Mouse (Mus musculus) limb, embryonic 14.5 days (tissue): ENCODE results near the gene Zdhhc1. TPM values are rescaled to one million over a fixed set of nuclear protein-coding genes. Genes with fewer than 3 reads are reported as not detected.

Source experiments
- ATAC-seq: fragments of 200-750 bp; cut with Nextera tagmentation; 2 replicates; pipeline ENCODE4 v1.8.0; 2017; ENCODE audit warnings: low read depth, moderate number of reproducible peaks, moderate TSS enrichment; ENCODE audit not compliant: low FRiP score
- DNase-seq: peaks from one replicate; pipeline ENCODE4 v3.0.0-alpha.2; 2015; ENCODE audit warnings: low spot score
- H3K27ac ChIP-seq: fragments of 300-500 bp; sonication (generic); replicated peaks from 2 replicates; pipeline ENCODE4 v1.5.1; 2014; ENCODE audit warnings: low read depth, mild to moderate bottlenecking, low read length, moderate library complexity, mixed read lengths
- H3K27me3 ChIP-seq: fragments of 300-500 bp; sonication (generic); 2 replicates; pipeline ENCODE4 v1.6.1; 2014; ENCODE audit warnings: low read length, mixed read lengths; ENCODE audit not compliant: control insufficient read depth, insufficient read depth
- H3K36me3 ChIP-seq: fragments of 300-500 bp; sonication (generic); 2 replicates; pipeline ENCODE4 v1.6.1; 2014; ENCODE audit warnings: mild to moderate bottlenecking, low read length, moderate library complexity, mixed read lengths; ENCODE audit not compliant: control insufficient read depth, insufficient read depth
- H3K4me1 ChIP-seq: fragments of 300-500 bp; sonication (generic); 2 replicates; pipeline ENCODE4 v1.6.1; 2014; ENCODE audit warnings: antibody characterized with exemption, low read length, mixed read lengths; ENCODE audit not compliant: control insufficient read depth, insufficient read depth
- H3K4me2 ChIP-seq: fragments of 300-500 bp; sonication (generic); replicated peaks from 2 replicates; pipeline ENCODE4 v1.6.1; 2014; ENCODE audit warnings: low read depth, mild to moderate bottlenecking, low read length, moderate library complexity; ENCODE audit not compliant: severe bottlenecking
- H3K4me3 ChIP-seq: fragments of 300-500 bp; sonication (generic); replicated peaks from 2 replicates; pipeline ENCODE4 v1.5.1; 2014; ENCODE audit warnings: low read length
- H3K9ac ChIP-seq: fragments of 300-500 bp; sonication (generic); 2 replicates; pipeline ENCODE4 v1.6.1; 2014; ENCODE audit warnings: mild to moderate bottlenecking, low read depth, low read length, moderate library complexity; ENCODE audit not compliant: severe bottlenecking
- H3K9me3 ChIP-seq: fragments of 300-500 bp; sonication (generic); 2 replicates; pipeline ENCODE4 v1.6.1; 2016; ENCODE audit warnings: low read length; ENCODE audit not compliant: control insufficient read depth
- POLR2A ChIP-seq: fragments of 200-500 bp; IDR thresholded peaks from 2 replicates; pipeline ENCODE4 v1.8.0; 2012; ENCODE audit warnings: inconsistent platforms, mild to moderate bottlenecking, moderate library complexity, borderline replicate concordance; ENCODE audit not compliant: insufficient read depth, insufficient read length; ENCODE audit errors: extremely low read depth
- WGBS: fragments of 180-500 bp; shearing (Covaris S2); extraction: QIAGEN DNeasy Blood & Tissue Kit; methylation state at CpG from one replicate; pipeline ENCODE4 v1.1.7; 2014; 5-methylcytosine and 5-hydroxymethylcytosine counted together
- polyA plus RNA-seq, 2 experiments: library from polyadenylated mRNA; depleted of rRNA in 1 of 2; stranded (reverse) in 1 of 2; unstranded in 1 of 2; fragments of >200 nt; fragmentation: Nextera tagmentation in 1 of 2; extraction: Ambion mirVana in 1 of 2; gene quantifications; 2 replicates each; pipeline versions ENCODE4 v1.2.1 to v1.2.3; 2012 to 2014

Zdhhc1 gene
- 72.3 and 90.2 TPM in 2 replicates for polyA plus RNA-seq (2012; rRNA removed)
- polyA plus RNA-seq (2014; fragmentation: Nextera tagmentation; extraction: Ambion mirVana): 36.8 and 42.9 TPM in 2 replicates

GRCm38 (mm10) chr8:105496439-105497180, at the start of gene Zdhhc1:
Gene Zdhhc1, minus strand, starts transcription at chr8:105496902.
- peak; percentile 71; the same call in 1 of the 2 replicates for TF ChIP-seq POLR2A
- Histone ChIP-seq H3K27me3 (no peaks in the 10 kb centered on the region), H3K4me2 (peak within 1 kb of the TSS; percentile 73), H3K4me1 (peaks cover 13% of the 10 kb centered on the region), H3K27ac (peak within 1 kb of the TSS; percentile 76), H3K9ac (peak within 1 kb of the TSS; percentile 83), H3K36me3 (no peaks in the 10 kb centered on the region), H3K4me3 (peak within 1 kb of the TSS; percentile 63), H3K9me3 (no peaks in the 10 kb centered on the region)
- DNase-seq: peak; percentile 73
- WGBS: under 1% methylated on average over 58 of the region's 68 CpGs
- ATAC-seq: peak; percentile 82

GRCm38 (mm10) chr8:105545249-105545648, 48.5 kb upstream of the Zdhhc1 start:
- no peak overlapping the region for H3K9ac ChIP-seq

GRCm38 (mm10) chr8:105544544-105545205, 48.0 kb upstream of the Zdhhc1 start:
- Histone ChIP-seq H3K4me1 (peaks cover 17% of the 10 kb centered on the region), H3K27ac (no peak overlapping the region), H3K9ac (no peak overlapping the region), H3K27me3 (no peaks in the 10 kb centered on the region), H3K4me3 (no peak overlapping the region), H3K4me2 (no peak overlapping the region), H3K36me3 (peaks cover 8% of the 10 kb centered on the region; the same call in 1 of the 2 replicates), H3K9me3 (no peaks in the 10 kb centered on the region)
- WGBS: 44% methylated on average over 7 of the region's 7 CpGs
- no peak for DNase-seq
- no peak for TF ChIP-seq POLR2A
- ATAC-seq: no peak

More at GRCm38 (mm10) chr8:105545249-105545648, 48.5 kb upstream of the Zdhhc1 start:
- 71% methylated on average over 3 of the region's 3 CpGs for WGBS
- TF ChIP-seq POLR2A: no peak
- DNase-seq: no peak
- H3K4me2 ChIP-seq: no peak overlapping the region
- peaks cover 8% of the 10 kb centered on the region; the same call in 1 of the 2 replicates for H3K36me3 ChIP-seq
- H3K4me3 ChIP-seq: no peak overlapping the region
- ATAC-seq: no peak
- H3K27ac ChIP-seq: no peak overlapping the region
- H3K4me1 ChIP-seq: peaks cover 17% of the 10 kb centered on the region
- no peaks in the 10 kb centered on the region for H3K27me3 ChIP-seq
- H3K9me3 ChIP-seq: no peaks in the 10 kb centered on the region

GRCm38 (mm10) chr8:105543703-105544102, 47.0 kb upstream of the Zdhhc1 start:
- ATAC-seq (no peak), DNase-seq (no peak)
- Histone ChIP-seq H3K4me2 (no peak overlapping the region), H3K27me3 (no peaks in the 10 kb centered on the region), H3K9me3 (no peaks in the 10 kb centered on the region), H3K4me3 (no peak overlapping the region), H3K36me3 (peaks cover 17% of the 10 kb centered on the region), H3K4me1 (peaks cover 17% of the 10 kb centered on the region), H3K27ac (no peak overlapping the region), H3K9ac (no peak overlapping the region)
- WGBS: 53% methylated on average over 1 of the region's 1 CpGs
- no peak for TF ChIP-seq POLR2A

GRCm38 (mm10) chr8:105542808-105543207, 46.1 kb upstream of the Zdhhc1 start:
- Histone ChIP-seq H3K27ac (no peak overlapping the region), H3K4me1 (peaks cover 17% of the 10 kb centered on the region), H3K27me3 (no peaks in the 10 kb centered on the region), H3K36me3 (peaks cover 25% of the 10 kb centered on the region), H3K4me3 (no peak overlapping the region), H3K4me2 (no peak overlapping the region), H3K9ac (no peak overlapping the region), H3K9me3 (no peaks in the 10 kb centered on the region)
- 95% methylated on average over 2 of the region's 2 CpGs for WGBS
- DNase-seq (no peak), ATAC-seq (no peak)
- TF ChIP-seq POLR2A: no peak
